Mouse (Mus musculus) lung, postnatal 36 days (tissue): Measurements from ENCODE around the gene Abcc6.

Experiments used
- DNase-seq: peaks from one replicate; pipeline ENCODE4 v3.0.0; 2022; ENCODE audit warnings: mixed read lengths

Abcc6 gene

DNA sequence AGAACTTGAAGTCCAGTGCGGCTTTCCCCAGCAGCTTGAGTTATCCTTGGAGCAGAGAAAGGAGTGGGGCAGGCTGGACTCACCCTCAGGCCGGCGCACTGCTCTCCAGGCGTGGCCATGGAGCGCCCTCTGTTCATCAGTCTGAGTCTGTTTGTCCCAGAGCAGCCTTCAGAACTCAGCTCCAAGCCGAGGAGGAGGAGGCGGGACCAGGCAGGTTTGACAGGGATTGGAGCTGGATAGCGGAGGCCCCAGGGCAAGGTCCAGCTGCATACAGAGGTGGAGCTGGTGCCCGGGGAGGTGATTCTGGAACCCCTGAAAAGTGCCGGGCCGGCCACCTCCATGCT, at the start of gene Abcc6:
Gene Abcc6, minus strand, starts transcription at position 158 of the 344 bp plus-strand sequence.
- DNase-seq = peak; percentile 33

DNA sequence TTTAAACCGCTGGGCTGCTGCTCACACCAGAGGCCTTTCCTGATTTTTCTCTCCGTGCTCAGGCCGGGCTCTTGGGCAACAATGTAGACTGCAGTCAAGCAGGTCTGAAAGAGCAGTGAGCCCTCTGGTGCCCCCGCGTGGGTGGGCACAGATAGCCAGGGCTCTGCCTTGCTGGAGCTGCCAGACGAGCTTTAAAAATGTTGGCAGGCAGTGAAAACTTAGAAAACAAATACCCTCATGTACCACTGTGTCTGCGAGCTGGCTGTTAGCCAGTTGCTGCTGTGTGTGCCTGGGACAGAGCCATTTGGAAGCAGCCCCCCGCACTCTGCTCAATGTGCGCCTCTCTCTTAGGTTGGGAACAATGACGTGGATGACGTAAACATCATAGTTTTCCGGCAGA, 47.6 kb upstream of the Abcc6 start:
- DNase-seq = no peak

DNA sequence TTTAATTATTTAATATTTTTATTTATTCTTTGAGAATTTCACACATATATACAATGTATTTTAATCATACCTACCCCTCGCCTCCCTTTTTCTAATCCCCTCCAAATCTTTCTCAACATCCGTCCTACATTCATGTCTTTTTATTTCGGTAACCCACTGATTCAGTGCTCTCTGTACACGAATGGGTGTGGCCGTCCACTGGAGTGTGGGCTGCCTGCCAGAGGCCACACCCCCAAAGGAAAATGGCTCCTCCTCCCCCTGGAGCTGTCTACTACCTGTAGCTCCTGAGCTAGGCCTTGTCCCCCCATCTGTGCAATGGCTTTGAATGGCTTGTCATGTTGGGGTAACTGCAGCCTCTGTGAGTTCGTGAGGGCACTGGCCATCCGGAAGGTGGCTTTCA, 46.7 kb upstream of the Abcc6 start:
- DNase-seq = no peak

DNA sequence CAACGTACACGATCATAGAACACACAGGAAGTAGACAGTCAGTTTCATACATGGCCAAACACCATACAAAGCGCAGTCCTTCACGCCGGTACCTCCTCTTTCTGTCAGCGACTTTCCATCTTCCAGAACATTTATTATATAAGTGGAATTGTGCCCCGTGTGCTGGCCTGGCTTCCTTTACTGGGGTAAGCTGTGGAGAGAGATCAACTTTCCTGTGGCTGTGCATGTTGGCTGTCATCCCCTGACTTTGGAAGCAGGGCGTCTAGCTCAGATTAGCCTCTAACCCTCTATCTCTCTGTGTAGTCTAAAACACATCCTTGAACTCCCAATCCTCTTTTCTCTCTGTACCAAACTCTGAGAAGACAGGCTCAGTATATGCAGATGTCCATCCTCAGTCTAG, 38.7 kb upstream of the Abcc6 start:
- no peak for DNase-seq

DNA sequence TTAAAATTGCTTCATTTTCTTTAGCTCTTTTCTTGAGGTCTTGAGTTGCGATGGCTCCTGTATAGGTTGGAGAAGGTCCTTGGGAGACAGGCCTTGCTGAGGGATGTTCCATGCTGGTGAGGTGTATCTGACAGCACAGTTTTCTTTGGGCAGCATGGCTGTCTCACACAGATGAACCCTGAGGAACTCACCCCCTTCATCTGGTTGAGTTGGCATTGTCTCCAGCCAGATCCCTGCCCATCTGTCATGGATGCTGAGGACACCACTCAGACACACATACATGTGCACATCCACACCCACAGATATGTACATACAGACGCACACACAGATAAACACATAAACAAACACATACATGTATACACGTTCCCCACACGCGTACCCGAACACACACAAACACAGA, 33.2 kb upstream of the Abcc6 start:
- DNase-seq = no peak

DNA sequence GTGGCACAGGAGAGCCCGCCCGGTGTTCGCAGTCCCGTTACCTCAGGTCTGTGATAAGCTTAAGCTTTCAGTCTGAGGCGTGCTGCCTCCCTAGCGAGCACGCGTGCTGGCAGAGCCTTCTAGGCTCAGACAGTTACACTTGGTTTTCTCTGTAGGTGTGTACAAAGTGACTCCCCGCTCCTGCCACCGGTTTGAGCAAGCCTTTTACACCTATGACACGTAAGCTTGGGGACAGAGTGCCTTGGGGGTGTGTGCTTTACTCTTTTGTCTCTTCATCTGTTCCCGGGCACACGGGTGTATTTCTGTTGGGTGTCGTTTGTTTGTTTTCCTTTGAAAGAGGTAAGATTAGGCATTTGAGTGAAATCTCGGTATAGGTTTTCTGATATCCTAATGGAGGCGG, 31.5 kb upstream of the Abcc6 start:
- DNase-seq = no peak

DNA sequence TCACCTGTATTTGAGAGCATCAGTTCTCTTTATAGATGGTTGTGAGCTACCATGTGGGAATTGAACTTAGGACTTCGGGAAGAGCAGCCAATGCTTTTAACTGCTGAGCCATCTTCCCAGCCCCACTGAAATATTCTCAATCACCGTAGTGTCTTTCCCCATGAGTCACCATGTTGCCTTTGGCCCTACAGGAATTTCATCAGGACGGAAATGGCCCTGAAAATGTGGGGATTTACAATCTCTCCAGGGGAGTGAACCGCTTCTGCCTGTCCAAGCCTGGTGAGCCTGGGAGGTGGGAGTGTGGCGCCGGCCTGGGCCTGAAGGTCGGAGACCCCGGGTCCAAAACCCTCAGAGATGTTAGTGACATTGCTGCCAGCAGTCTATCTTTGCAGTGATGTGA, 30.6 kb upstream of the Abcc6 start:
- DNase-seq = no peak

DNA sequence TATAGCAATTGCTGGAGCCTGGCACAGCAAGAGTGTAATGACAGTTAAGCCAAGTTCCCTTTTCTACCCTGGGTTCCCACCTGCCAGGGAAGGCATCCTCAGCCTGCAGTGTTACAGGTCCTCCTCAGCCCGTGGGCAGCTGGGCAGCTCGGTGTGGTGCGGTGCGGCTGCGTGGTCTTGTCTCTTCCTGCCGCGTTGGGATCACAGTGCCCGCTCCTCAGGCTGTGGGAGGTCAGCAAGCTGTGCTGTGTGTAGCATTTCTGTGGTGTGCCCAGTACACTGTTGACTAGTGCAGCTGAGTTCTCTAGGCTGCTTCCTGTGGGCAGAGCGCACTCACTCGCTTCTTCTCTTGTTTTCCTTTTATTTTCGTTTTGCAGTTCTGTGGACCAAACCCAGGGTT, 28.8 kb upstream of the Abcc6 start:
- peak; percentile 7 for DNase-seq

DNA sequence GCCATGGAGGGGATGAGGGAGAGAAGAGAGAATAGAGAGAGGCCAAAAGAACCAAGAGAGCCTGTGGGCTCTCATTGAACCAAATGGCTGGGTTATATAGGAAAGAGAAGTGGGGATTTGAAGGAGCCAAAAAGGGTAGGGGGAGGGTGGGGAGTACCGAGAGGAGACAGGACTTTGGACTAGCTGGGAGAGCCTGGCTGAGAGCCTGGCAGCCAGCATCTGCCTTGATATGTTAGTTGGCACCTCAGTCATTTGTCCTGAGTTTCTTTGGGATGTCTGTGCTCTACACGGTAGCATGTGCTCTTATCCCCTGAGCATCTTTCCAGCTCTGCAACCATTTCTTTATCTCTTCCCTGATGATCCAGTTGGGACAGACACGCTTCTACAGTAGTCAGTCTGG, 23.5 kb upstream of the Abcc6 start:
- DNase-seq = no peak

DNA sequence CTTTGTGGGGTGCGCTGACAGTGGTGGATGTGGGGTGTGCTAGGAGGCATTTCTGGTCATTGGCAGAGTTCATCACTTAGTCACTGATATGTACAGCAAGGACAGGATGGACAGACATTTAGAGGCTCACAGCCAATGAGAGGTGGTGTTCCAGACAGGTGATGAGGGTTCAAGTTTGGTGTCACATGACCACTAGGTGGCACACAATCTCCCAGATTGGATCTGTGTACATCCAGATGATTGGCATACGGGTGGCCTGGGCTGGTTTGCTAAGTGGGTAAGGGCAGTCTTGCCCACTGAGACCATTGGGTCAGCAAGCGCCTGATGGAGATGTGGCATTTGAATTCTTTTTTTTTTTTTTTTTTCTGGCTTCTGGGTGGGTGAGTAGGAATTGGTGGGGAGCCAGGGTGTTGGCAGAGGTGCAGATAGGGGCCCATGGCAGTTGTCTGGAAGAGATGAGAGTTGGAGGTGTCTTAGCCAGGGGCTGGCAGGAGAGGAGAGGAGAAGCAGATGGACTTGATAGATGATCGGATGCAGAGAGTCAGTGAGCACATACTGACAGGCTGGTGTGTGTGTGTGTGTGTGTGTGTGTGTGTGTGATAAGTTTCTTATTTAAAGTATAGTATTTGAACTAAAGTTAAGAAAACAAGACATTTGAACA, 22.2 kb upstream of the Abcc6 start:
- peak; percentile 28 for DNase-seq

DNA sequence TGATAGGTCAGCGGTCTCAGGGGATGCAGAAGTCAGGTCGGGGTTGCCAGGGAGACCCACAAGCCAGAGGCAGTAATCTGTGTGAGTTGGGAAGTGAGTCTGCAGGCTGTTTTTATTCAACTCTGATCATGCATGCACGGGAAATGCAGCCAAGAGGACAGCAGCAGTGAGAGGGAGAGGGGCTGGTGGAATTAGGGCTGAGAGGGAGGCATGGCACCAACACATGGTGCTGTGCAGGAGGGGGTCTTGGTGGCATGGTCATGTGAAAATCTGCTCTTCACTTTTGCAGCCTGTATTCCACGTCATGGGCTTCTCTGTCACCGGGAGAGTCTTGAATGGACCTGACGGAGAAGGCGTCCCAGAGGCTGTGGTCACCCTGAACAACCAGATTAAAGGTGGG, 19.9 kb upstream of the Abcc6 start:
- DNase-seq = no peak

DNA sequence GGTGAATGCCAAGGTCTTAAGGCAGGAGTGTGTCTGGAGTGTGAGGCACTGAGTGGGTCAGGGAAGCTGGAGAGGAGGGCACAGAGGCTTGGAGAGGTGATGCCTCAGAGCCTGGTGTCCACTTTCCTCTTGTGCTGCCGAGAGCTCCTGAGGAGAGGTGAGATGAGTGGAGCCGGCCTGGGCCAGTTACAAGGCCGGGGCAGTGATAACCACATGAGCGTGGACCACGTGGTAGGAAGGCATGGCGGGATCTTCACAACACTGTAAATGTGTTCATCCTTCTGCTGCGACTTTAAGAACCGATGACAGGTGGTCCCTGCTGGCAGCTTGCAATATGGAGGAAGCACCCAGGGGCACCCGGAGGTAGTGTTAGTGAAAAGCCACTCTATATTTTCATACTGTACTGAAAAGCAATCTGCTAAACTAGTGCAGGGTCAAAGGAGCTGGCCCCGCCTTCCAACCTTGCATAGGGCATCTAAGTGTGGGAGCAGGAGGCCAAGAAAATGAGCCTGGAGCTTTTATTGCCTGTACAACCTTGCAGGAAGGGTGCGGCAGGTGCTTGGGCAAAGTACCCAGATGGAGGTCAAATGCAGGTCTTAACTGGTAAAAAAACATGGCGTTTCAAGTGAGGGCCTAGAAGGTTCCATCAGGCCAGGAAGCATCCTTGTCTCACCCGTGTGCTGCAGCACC, 17.9 kb upstream of the Abcc6 start:
- no peak for DNase-seq

DNA sequence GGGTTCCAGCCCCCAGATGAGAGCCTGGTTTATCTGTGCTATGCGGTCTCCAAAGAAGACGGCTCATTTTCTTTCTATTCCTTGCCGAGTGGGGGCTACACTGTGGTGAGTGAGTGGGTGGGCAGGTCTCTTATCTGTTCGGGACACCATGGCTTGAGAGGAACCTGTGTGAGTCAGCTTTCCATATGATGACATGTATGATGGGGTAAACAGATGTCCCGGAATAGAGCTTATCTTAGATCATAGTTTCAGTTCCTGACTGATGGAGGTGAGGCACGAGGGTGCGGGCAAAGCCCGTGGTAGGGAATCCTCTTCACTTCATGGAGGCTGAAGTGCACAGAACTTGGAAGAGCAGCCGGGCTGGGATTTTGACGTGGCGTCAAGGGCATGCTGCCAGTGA, 15.8 kb upstream of the Abcc6 start:
- no peak for DNase-seq

DNA sequence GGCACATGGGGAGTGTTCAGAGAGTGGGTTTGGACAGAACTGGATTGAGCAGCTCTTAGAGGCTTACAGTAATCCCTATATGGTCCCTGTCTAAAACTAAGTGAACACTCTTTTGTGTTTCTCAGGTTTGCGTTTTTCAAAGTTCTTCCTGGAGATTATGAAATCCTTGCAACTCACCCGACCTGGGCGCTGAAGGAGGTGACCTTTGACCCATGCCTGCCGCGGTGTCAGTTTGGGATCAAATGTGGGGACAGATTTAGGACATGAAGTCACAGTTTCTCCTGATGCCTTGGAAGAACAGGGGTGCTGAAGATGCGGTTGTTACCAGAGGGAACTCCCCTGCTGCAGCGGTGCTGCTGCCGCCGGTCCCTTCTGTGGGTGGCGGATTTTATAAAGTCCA, 14.0 kb upstream of the Abcc6 start:
- DNase-seq = no peak

DNA sequence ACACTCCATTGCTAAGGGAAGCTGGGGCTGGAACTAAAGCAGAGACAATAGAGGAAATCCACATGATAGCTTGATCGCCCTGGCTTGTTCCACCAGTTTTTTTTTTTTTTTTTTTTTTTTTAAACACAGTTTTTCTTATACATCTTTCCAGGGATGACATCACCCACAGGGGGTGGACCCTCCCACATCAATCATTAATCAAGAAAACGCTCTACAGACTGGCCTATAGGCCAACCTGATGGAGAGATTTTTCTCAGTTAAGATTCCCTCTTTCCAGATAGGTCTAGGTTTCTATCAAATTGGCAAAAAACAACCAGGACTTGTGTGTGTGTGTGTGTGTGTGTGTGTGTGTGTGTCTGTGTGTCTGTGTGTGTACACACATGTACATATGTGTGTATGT, 9.8 kb upstream of the Abcc6 start:
- DNase-seq = no peak

DNA sequence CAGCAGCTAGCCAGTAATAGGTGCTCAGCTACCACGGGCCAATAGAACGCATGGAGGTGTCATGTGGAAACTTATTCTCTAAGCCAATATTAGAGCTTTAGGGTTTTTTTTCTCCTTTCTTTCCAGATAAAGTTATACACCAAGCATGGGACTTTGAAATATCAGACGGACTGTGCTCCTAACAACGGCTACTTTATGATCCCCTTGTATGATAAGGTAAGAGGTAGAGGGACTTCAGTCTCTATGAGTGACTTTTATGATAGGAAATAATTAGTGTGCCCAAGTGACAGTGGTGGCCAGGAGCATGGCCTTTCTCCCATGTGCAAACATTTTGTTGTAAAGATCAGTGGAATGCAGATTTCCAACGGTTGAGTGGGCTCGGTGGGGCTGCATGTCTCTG, 7.3 kb upstream of the Abcc6 start:
- no peak for DNase-seq

DNA sequence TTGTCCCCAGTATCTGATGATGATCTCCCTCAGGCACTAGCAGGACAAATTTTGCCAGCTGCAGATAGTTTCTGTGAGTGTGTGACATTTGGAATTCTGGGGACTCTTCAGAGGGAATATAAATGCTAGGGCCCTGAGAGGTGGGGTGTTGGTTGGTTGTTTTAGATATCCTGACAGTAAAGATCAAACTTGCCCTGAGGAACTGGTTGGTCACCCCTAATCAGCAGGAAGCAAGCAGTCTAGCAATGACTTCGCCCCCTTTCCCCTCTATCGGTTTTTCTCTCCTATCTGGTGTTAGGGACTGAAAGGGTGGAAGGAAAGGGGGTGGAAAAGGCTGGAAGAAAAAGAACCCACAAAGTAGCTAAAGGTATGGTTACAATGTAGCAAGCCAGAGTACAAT, 5.4 kb upstream of the Abcc6 start:
- DNase-seq = no peak

DNA sequence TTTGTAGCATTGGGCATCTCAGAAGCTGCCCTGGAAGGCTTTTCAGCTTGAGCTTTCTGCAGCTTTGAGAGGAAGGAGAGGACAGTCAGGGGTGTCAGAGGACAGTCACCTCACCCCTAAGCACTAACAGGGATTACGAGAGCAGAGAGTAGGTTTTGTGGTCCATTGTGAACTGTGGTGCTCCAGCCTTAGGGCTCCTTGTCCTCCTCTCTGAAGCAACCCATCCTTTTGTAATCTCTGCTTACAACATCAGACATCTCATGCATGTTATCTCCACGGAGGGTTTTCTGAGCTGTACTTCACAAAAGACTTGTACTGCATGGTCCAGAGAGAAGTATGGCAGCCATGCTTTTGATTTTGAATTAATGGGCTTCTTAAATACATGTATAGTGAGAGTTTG, 4.9 kb upstream of the Abcc6 start:
- no peak for DNase-seq

DNA sequence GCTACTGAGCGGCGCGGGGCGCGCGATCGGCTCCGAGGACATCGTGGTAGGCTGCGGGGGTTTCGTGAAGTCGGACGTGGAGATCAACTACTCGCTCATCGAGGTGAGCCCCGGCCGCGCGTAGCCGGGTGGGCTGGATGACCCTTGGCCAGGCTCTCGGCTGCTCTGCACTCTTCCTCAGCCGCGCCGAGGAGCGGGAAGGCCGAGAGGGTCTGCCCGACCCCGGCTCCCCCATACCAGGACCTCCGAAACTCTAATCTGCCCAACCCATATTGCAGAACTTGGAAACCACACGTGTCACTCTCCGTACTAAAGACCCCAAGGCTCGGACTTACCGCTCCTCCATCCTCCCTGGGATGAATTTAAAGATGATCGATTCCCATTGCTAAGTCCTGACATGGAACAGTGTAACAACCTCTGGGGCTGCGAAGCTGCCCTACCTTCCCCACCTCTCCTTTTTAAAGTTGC, 3.8 kb upstream of the Abcc6 start:
- no peak for DNase-seq

DNA sequence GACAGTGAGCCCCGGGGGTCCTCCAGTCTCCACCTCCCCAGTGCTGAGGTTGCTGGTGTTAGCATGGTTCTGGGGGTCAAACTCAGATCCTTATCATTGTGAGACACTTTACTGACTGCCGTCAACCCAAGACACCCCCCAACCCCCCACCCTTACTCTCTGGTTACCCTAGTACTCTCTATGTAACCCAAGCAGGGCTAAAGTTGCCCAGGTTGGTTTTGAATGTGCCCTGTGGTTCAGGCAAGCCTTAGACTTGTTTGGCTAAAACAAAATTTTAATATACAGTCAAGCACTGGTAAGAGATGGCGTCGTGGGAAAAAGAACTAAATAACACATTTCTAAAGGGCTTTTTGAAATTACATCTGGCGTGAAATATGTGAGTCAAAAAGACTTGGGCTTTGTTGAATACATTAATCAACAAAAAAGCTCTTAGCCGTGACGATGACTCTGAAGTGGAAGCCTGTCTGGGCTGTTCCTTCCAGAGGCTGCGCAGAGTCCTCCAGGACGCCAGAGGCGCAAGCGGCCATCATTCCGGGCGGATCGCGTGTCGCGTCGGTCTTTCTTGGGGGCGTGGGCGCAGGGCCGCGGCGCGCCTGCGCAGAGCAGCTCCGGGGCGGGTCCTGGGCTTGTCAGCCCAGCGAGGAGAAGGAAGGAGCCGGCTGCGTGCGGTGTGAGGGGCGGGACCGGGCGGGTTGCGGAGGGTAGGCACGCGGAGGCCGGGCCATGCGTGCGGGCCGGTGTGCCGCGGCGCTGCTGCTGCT, 3.2 kb upstream of the Abcc6 start, which contains the start of gene Nomo1:
Gene Nomo1, plus strand, starts transcription at position 590 of the 761 bp plus-strand sequence.
- DNase-seq = peak; percentile 98

DNA sequence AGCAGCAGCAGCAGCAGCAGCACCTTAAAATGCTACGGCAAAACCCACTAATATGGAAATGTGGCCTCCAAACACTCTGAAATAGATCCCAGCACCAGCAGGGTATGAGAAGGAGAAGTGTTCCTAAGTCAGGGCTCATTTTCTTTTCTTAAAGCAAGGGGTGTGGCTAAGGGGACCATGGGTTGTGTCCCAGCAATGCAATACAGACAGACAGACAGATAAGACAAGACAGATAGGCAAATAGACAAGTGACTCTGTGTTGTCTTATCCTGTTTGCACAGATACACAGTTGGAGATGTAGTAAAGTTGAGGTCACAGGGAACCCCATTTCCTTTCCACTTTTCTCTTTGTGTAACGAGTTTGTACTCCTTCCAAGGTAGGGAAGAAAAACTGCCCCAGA, 973 bp upstream of the Abcc6 start:
- no peak for DNase-seq

DNA sequence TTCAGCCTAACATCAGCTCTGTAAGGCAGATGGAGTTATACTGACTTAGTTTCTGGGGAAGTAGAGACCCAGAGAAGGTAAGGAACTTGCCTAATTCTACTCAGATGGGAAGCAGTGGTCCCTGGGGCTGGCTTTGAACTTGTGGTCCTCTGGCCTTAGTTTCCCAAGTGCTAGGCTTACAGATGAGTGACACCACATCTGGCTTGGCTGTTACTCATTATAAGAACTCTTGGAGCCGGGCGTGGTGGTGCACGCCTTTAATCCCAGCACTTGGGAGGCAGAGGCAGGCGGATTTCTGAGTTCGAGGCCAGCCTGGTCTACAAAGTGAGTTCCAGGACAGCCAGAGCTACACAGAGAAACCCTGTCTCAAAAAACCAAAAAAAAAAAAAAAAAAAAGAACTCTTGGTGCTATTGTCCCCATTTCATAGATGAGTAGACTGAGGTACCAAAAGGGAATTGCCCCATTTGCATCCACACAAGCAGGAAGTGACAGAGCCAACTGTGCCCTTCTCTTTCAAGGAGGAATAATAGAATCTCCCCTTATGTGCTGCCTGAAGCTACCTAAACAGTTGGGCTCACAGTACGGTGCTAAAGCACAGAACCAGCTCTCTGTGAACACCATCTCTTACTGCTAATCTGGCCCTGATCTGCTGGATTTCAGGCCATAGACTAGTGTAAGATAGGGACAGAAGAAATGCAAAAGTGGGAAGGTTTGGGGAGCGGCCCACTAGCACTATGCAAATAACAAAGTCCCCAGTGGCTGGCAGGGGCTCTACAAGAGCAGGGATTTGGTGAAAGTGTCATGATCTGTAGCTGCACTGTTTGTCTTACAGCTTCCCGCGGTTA, 580 bp downstream of the Abcc6 start:
- no peak for DNase-seq

DNA sequence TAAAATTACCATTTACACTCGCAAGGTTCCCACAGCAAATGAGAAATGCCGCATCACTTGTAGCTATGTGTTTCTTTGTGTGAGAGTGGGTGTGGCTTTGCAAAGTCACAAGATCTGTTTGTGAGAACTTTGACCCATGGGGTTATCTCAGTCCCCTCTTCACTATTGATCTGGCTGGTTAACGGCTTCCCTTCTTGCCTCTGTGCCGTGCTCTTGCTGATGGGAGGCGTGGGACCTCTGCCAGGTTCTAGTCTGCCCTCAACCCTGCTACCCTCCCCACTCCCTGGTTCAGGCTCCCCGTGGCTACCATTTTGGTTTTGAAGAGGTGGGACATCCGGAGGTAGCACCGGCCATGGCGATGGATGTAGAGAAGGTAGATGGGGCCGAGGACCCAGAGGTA, 1.4 kb downstream of the Abcc6 start:
- DNase-seq = no peak
